Mouse (Mus musculus): ENCODE measurements at regions not wholly inside any gene's neighbourhood (a gene's known extent, or its start where the extent isn't known, plus 50 kb on each side); places are given as distances from the start of the nearest gene placed in this dataset.

GRCm38 (mm10) chr4:84037535-84037934, 512.2 kb downstream of the Ccdc171 start:
- TF ChIP-seq POLR2A (IDR thresholded peaks at IDR 0.05; ENCODE audit: low read depth, low read length) (no peak), CTCF (IDR thresholded peaks at IDR 0.05; ENCODE audit: extremely low read depth, insufficient read depth, insufficient read length, insufficient replicate concordance) (no peak)
